Mouse (Mus musculus): ENCODE measurements around the gene Lins1.

GRCm38 (mm10) chr7:66682119-66682863 is 7.4 kb upstream of the Lins1 start:
- TF ChIP-seq FLI1 (IDR thresholded peaks at IDR 0.05; ENCODE audit: low read length), result no peak
- no peak for TF ChIP-seq GATA1 (IDR thresholded peaks at IDR 0.05; ENCODE audit: borderline replicate concordance, low read length)
